Mouse (Mus musculus) stomach, embryonic 14.5 days (tissue): ENCODE measurements around the gene Prdm2. TPM values are rescaled to one million over a fixed set of nuclear protein-coding genes. Genes with fewer than 3 reads are reported as not detected.

Experiments used
- ATAC-seq: fragments of 200-750 bp; cut with Nextera tagmentation; 2 replicates; pipeline ENCODE4 v1.8.0; 2017; ENCODE audit warnings: low read depth, moderate TSS enrichment; ENCODE audit not compliant: insufficient number of reproducible peaks, insufficient read depth, low FRiP score
- H3K27ac ChIP-seq: fragments of 300-500 bp; sonication (generic); 2 replicates; pipeline ENCODE4 v1.5.1; 2014; ENCODE audit warnings: mild to moderate bottlenecking, low read length, moderate library complexity, mixed read lengths
- H3K27me3 ChIP-seq: fragments of 300-500 bp; sonication (generic); 2 replicates; pipeline ENCODE4 v1.6.1; 2014; ENCODE audit warnings: low read length, control low read depth, mixed read lengths; ENCODE audit not compliant: control insufficient read depth, insufficient read depth
- H3K36me3 ChIP-seq: fragments of 300-500 bp; sonication (generic); 2 replicates; pipeline ENCODE4 v1.6.1; 2014; ENCODE audit warnings: mild to moderate bottlenecking, control low read depth, low read length, moderate library complexity, mixed read lengths; ENCODE audit not compliant: control insufficient read depth, insufficient read depth
- H3K4me1 ChIP-seq: fragments of 300-500 bp; sonication (generic); 2 replicates; pipeline ENCODE4 v1.6.1; 2014; ENCODE audit warnings: low read length, control low read depth, mixed read lengths; ENCODE audit not compliant: control insufficient read depth, insufficient read depth
- H3K4me2 ChIP-seq: fragments of 300-500 bp; sonication (generic); replicated peaks from 2 replicates; pipeline ENCODE4 v1.6.1; 2014; ENCODE audit warnings: low read depth, low read length, control low read depth
- H3K4me3 ChIP-seq: fragments of 300-500 bp; sonication (generic); 2 replicates; pipeline ENCODE4 v1.5.1; 2014; ENCODE audit warnings: low read depth, low read length, control low read depth
- H3K9ac ChIP-seq: fragments of 300-500 bp; sonication (generic); replicated peaks from 2 replicates; pipeline ENCODE4 v1.6.1; 2014; ENCODE audit warnings: low read depth, mild to moderate bottlenecking, control low read depth, low read length, moderate library complexity, mixed read lengths
- H3K9me3 ChIP-seq: fragments of 300-500 bp; sonication (generic); 2 replicates; pipeline ENCODE4 v1.6.1; 2016; ENCODE audit warnings: low read depth, low read length, control low read depth; ENCODE audit not compliant: control insufficient read depth
- WGBS: fragments of 180-500 bp; shearing (Covaris S2); extraction: QIAGEN DNeasy Blood & Tissue Kit; methylation state at CpG from one replicate; pipeline ENCODE4 v1.1.7; 2014; 5-methylcytosine and 5-hydroxymethylcytosine counted together
- microRNA-seq: library from miRNA; unstranded; fragments of <30 nt; microRNA quantifications from one replicate; pipeline ENCODE4, GENCODE M21; 2016
- polyA plus RNA-seq: library from polyadenylated mRNA; unstranded; fragments of >200 nt; fragmentation: Nextera tagmentation; extraction: Ambion mirVana; gene quantifications from 2 replicates; pipeline ENCODE4 v1.2.1, GENCODE M21; 2014

Prdm2 gene
- polyA plus RNA-seq, 1 experiment from 2014 or later: 15.2 TPM

GRCm38 (mm10) chr4:143074071-143074765, 138.6 kb downstream of the Prdm2 start:
- ATAC-seq: no peak
- 0 out of 2 replicates have a peak overlapping the region, but pooled peaks have one; percentile 14 for H3K9ac ChIP-seq
- WGBS: 4% methylated on average over 20 of the region's 20 CpGs
- no peak overlapping the region for H3K27ac ChIP-seq
- 0 out of 2 replicates have a peak, but pooled peaks cover 4% of the 10 kb centered on the region for H3K4me1 ChIP-seq
- H3K9me3 ChIP-seq: no peaks in the 10 kb centered on the region
- H3K4me3 ChIP-seq: peak overlapping the region; percentile 18; the same call in 1 of the 2 replicates
- 0 out of 2 replicates have a peak, but pooled peaks cover 3% of the 10 kb centered on the region for H3K27me3 ChIP-seq
- H3K36me3 ChIP-seq: no peaks in the 10 kb centered on the region
- peak overlapping the region; percentile 49 for H3K4me2 ChIP-seq

- Histone ChIP-seq H3K9ac (no peak overlapping the region), H3K4me2 (no peak overlapping the region), H3K4me1 (0 out of 2 replicates have a peak, but pooled peaks cover 4% of the 10 kb centered on the region), H3K36me3 (no peaks in the 10 kb centered on the region), H3K27ac (no peak overlapping the region), H3K4me3 (no peak overlapping the region), H3K27me3 (0 out of 2 replicates have a peak, but pooled peaks cover 3% of the 10 kb centered on the region), H3K9me3 (no peaks in the 10 kb centered on the region)
- ATAC-seq: no peak
- WGBS: 44% methylated on average over 8 of the region's 8 CpGs
Observed at GRCm38 (mm10) chr4:143071791-143072190, 141.0 kb downstream of the Prdm2 start.

GRCm38 (mm10) chr4:143067006-143067405, 145.8 kb downstream of the Prdm2 start:
- 85% methylated on average over 9 of the region's 9 CpGs for WGBS

GRCm38 (mm10) chr4:143058765-143059344, 153.9 kb downstream of the Prdm2 start:
- no peaks in the 10 kb centered on the region for H3K9me3 ChIP-seq
- no peak overlapping the region for H3K4me3 ChIP-seq
- no peak overlapping the region for H3K9ac ChIP-seq
- no peak overlapping the region for H3K4me2 ChIP-seq
- no peaks in the 10 kb centered on the region for H3K4me1 ChIP-seq
- H3K36me3 ChIP-seq: no peaks in the 10 kb centered on the region
- 84% methylated on average over 12 of the region's 12 CpGs for WGBS
- no peak for ATAC-seq
- H3K27me3 ChIP-seq: no peaks in the 10 kb centered on the region
- no peak overlapping the region for H3K27ac ChIP-seq

More at GRCm38 (mm10) chr4:143067006-143067405, 145.8 kb downstream of the Prdm2 start:
- Histone ChIP-seq H3K9me3 (no peaks in the 10 kb centered on the region), H3K4me2 (no peak overlapping the region), H3K4me1 (no peaks in the 10 kb centered on the region), H3K36me3 (no peaks in the 10 kb centered on the region), H3K27ac (no peak overlapping the region), H3K27me3 (0 out of 2 replicates have a peak, but pooled peaks cover 3% of the 10 kb centered on the region), H3K4me3 (no peak overlapping the region), H3K9ac (no peak overlapping the region)
- no peak for ATAC-seq

Small RNAs within 50 kb of the gene (microRNA-seq; reads per million reads assigned to microRNA genes)
- gene Mir7021: 1.8 reads per million

Other genes starting within 250 kb of the Prdm2 start
- gene Pdpn, start 86.6 kb upstream of the Prdm2 start, polyA plus RNA-seq: 35.4 and 41.3 TPM in 2 replicates
- not detected in 2 replicates for gene Lrrc38, start 136.8 kb upstream of the Prdm2 start, polyA plus RNA-seq
- not detected in 2 replicates for gene Pramel1, start 181.4 kb upstream of the Prdm2 start, polyA plus RNA-seq
- 15.1 and 18.4 TPM in 2 replicates for gene Pramef8, start 199.4 kb upstream of the Prdm2 start, polyA plus RNA-seq
- gene Oog4, start 237.3 kb upstream of the Prdm2 start, polyA plus RNA-seq: not detected in 2 replicates